Mouse (Mus musculus) hindbrain, embryonic 12.5 days (tissue): ENCODE measurements at regions not wholly inside any gene's neighbourhood (a gene's known extent, or its start where the extent isn't known, plus 50 kb on each side); places are given as distances from the start of the nearest gene placed in this dataset.
"Not testable (repeated sequence)": the region's sequence is repeated elsewhere in the genome, so short reads cannot be mapped to it uniquely, and the experiment has no call there.

ENCODE experiments used
- ATAC-seq: fragments of 200-750 bp; cut with Nextera tagmentation; 2 replicates; pipeline ENCODE4 v1.8.0; 2017; ENCODE audit warnings: moderate TSS enrichment; ENCODE audit not compliant: low FRiP score
- H3K27ac ChIP-seq: fragments of 300-500 bp; sonication (generic); 2 replicates; pipeline ENCODE4 v1.5.1; 2016; ENCODE audit warnings: mild to moderate bottlenecking
- H3K27me3 ChIP-seq: fragments of 300-500 bp; sonication (generic); 2 replicates; pipeline ENCODE4 v1.6.1; 2016; ENCODE audit warnings: mild to moderate bottlenecking
- H3K36me3 ChIP-seq: fragments of 300-500 bp; sonication (generic); 2 replicates; pipeline ENCODE4 v1.6.1; 2016; ENCODE audit warnings: mild to moderate bottlenecking
- H3K4me1 ChIP-seq: fragments of 300-500 bp; sonication (generic); 2 replicates; pipeline ENCODE4 v1.6.1; 2016
- H3K4me2 ChIP-seq: fragments of 300-500 bp; sonication (generic); replicated peaks from 2 replicates; pipeline ENCODE4 v1.6.1; 2016; ENCODE audit warnings: mild to moderate bottlenecking
- H3K4me3 ChIP-seq: fragments of 300-500 bp; sonication (generic); 2 replicates; pipeline ENCODE4 v1.5.1; 2016; ENCODE audit warnings: mild to moderate bottlenecking
- H3K9ac ChIP-seq: fragments of 300-500 bp; sonication (generic); 2 replicates; pipeline ENCODE4 v1.6.1; 2016; ENCODE audit warnings: mild to moderate bottlenecking, moderate library complexity
- H3K9me3 ChIP-seq: fragments of 300-500 bp; sonication (generic); replicated peaks from 2 replicates; pipeline ENCODE4 v1.6.1; 2016; ENCODE audit warnings: mild to moderate bottlenecking
- WGBS: fragments of 180-500 bp; shearing (Covaris S2); methylation state at CpG from one replicate; pipeline ENCODE4 v1.1.7; 2016; 5-methylcytosine and 5-hydroxymethylcytosine counted together

- Histone ChIP-seq H3K36me3 (no peaks in the 10 kb centered on the region), H3K9ac (no peak overlapping the region), H3K27ac (no peak overlapping the region), H3K9me3 (no peaks in the 10 kb centered on the region), H3K4me3 (no peak overlapping the region), H3K4me2 (no peak overlapping the region), H3K4me1 (no peaks in the 10 kb centered on the region), H3K27me3 (no peaks in the 10 kb centered on the region)
- no peak for ATAC-seq
- 76% methylated on average over 4 of the region's 4 CpGs for WGBS
These were observed 152.2 kb upstream of the Ddhd1 start for GRCm38 (mm10) chr14:45810101-45810500.

GRCm38 (mm10) chr14:45810630-45811029 lies 152.7 kb upstream of the Ddhd1 start:
- Histone ChIP-seq H3K4me2 (no peak overlapping the region), H3K4me1 (no peaks in the 10 kb centered on the region), H3K27me3 (no peaks in the 10 kb centered on the region), H3K36me3 (no peaks in the 10 kb centered on the region), H3K9ac (no peak overlapping the region), H3K4me3 (no peak overlapping the region), H3K27ac (no peak overlapping the region), H3K9me3 (no peaks in the 10 kb centered on the region)
- no peak for ATAC-seq
- 80% methylated on average over 3 of the region's 3 CpGs for WGBS

GRCm38 (mm10) chr14:45815598-45815997 lies 157.7 kb upstream of the Ddhd1 start:
- no peak overlapping the region for H3K4me3 ChIP-seq
- H3K9me3 ChIP-seq = no peaks in the 10 kb centered on the region
- WGBS = 78% methylated on average over 2 of the region's 2 CpGs
- H3K4me1 ChIP-seq = no peaks in the 10 kb centered on the region
- no peak overlapping the region for H3K27ac ChIP-seq
- no peaks in the 10 kb centered on the region for H3K27me3 ChIP-seq
- no peak overlapping the region for H3K4me2 ChIP-seq
- H3K9ac ChIP-seq = no peak overlapping the region
- H3K36me3 ChIP-seq = no peaks in the 10 kb centered on the region
- ATAC-seq = no peak

- H3K27ac ChIP-seq, H3K4me3 ChIP-seq, H3K27me3 ChIP-seq, H3K4me1 ChIP-seq, H3K9me3 ChIP-seq, H3K9ac ChIP-seq, ATAC-seq, H3K4me2 ChIP-seq, H3K36me3 ChIP-seq: not testable (repeated sequence)
- WGBS = 93% methylated on average over 17 of the region's 17 CpGs
These were observed 158.7 kb upstream of the Ddhd1 start for GRCm38 (mm10) chr14:45816611-45817010.

- ATAC-seq = no peak
- Histone ChIP-seq H3K4me3 (no peak overlapping the region), H3K4me1 (no peaks in the 10 kb centered on the region), H3K27me3 (no peaks in the 10 kb centered on the region), H3K27ac (no peak overlapping the region), H3K9ac (no peak overlapping the region), H3K4me2 (no peak overlapping the region), H3K36me3 (no peaks in the 10 kb centered on the region), H3K9me3 (no peaks in the 10 kb centered on the region)
- WGBS = 87% methylated on average over 3 of the region's 3 CpGs
These were observed 159.8 kb upstream of the Ddhd1 start for GRCm38 (mm10) chr14:45817756-45818155.

- H3K27me3 ChIP-seq = no peaks in the 10 kb centered on the region
- no peak overlapping the region for H3K4me2 ChIP-seq
- WGBS = 74% methylated on average over 2 of the region's 2 CpGs
- H3K36me3 ChIP-seq = no peaks in the 10 kb centered on the region
- H3K27ac ChIP-seq = no peak overlapping the region
- no peak overlapping the region for H3K4me3 ChIP-seq
- H3K9ac ChIP-seq = no peak overlapping the region
- no peaks in the 10 kb centered on the region for H3K9me3 ChIP-seq
- no peaks in the 10 kb centered on the region for H3K4me1 ChIP-seq
- ATAC-seq = no peak
These were observed 166.7 kb upstream of the Ddhd1 start for GRCm38 (mm10) chr14:45824601-45825000.

- Histone ChIP-seq H3K9me3 (no peaks in the 10 kb centered on the region), H3K9ac (no peak overlapping the region), H3K27me3 (no peaks in the 10 kb centered on the region), H3K4me3 (no peak overlapping the region), H3K27ac (no peak overlapping the region), H3K36me3 (no peaks in the 10 kb centered on the region), H3K4me1 (no peaks in the 10 kb centered on the region), H3K4me2 (no peak overlapping the region)
- ATAC-seq = no peak
- 73% methylated on average over 3 of the region's 3 CpGs for WGBS
These were observed 168.1 kb upstream of the Ddhd1 start for GRCm38 (mm10) chr14:45826023-45826422.

- Histone ChIP-seq H3K9ac (no peak overlapping the region), H3K4me2 (no peak overlapping the region), H3K27ac (no peak overlapping the region), H3K4me1 (no peaks in the 10 kb centered on the region), H3K4me3 (no peak overlapping the region), H3K27me3 (no peaks in the 10 kb centered on the region), H3K9me3 (no peaks in the 10 kb centered on the region), H3K36me3 (no peaks in the 10 kb centered on the region)
- WGBS = 88% methylated on average over 1 of the region's 1 CpGs
- ATAC-seq = no peak
These were observed 169.2 kb upstream of the Ddhd1 start for GRCm38 (mm10) chr14:45827096-45827495.

GRCm38 (mm10) chr14:45830457-45830856 lies 172.5 kb upstream of the Ddhd1 start:
- H3K4me2 ChIP-seq = no peak overlapping the region
- H3K4me1 ChIP-seq = no peaks in the 10 kb centered on the region
- no peak overlapping the region for H3K4me3 ChIP-seq
- ATAC-seq = no peak
- H3K9ac ChIP-seq = no peak overlapping the region
- 91% methylated on average over 5 of the region's 5 CpGs for WGBS
- H3K27ac ChIP-seq = no peak overlapping the region
- no peaks in the 10 kb centered on the region for H3K9me3 ChIP-seq
- no peaks in the 10 kb centered on the region for H3K36me3 ChIP-seq
- no peaks in the 10 kb centered on the region for H3K27me3 ChIP-seq

- Histone ChIP-seq H3K9ac (no peak overlapping the region), H3K4me1 (no peaks in the 10 kb centered on the region), H3K4me3 (no peak overlapping the region), H3K4me2 (no peak overlapping the region), H3K9me3 (no peaks in the 10 kb centered on the region), H3K27me3 (no peaks in the 10 kb centered on the region), H3K27ac (no peak overlapping the region), H3K36me3 (no peaks in the 10 kb centered on the region)
- ATAC-seq = no peak
- WGBS = 85% methylated on average over 11 of the region's 11 CpGs
These were observed 179.1 kb upstream of the Ddhd1 start for GRCm38 (mm10) chr14:45837039-45837438.

GRCm38 (mm10) chr14:45843829-45844228 lies 185.9 kb upstream of the Ddhd1 start:
- WGBS = 72% methylated on average over 1 of the region's 1 CpGs
- Histone ChIP-seq H3K4me3 (no peak overlapping the region), H3K27ac (no peak overlapping the region), H3K36me3 (no peaks in the 10 kb centered on the region), H3K4me2 (no peak overlapping the region), H3K9me3 (no peaks in the 10 kb centered on the region), H3K27me3 (no peaks in the 10 kb centered on the region), H3K4me1 (no peaks in the 10 kb centered on the region), H3K9ac (no peak overlapping the region)
- no peak for ATAC-seq

- H3K4me2 ChIP-seq = no peak overlapping the region
- no peak for ATAC-seq
- H3K27ac ChIP-seq = no peak overlapping the region
- no peak overlapping the region for H3K4me3 ChIP-seq
- 78% methylated on average over 8 of the region's 8 CpGs for WGBS
- no peaks in the 10 kb centered on the region for H3K9me3 ChIP-seq
- no peak overlapping the region for H3K9ac ChIP-seq
- H3K27me3 ChIP-seq = no peaks in the 10 kb centered on the region
- H3K4me1 ChIP-seq = no peaks in the 10 kb centered on the region
- H3K36me3 ChIP-seq = no peaks in the 10 kb centered on the region
These were observed 192.6 kb upstream of the Ddhd1 start for GRCm38 (mm10) chr14:45850588-45850987.

- Histone ChIP-seq H3K36me3 (no peaks in the 10 kb centered on the region), H3K4me1 (no peaks in the 10 kb centered on the region), H3K4me2 (peak overlapping the region; percentile 27; the same call in 1 of the 2 replicates), H3K9me3 (no peaks in the 10 kb centered on the region), H3K27ac (no peak overlapping the region), H3K27me3 (no peaks in the 10 kb centered on the region), H3K9ac (no peak overlapping the region), H3K4me3 (no peak overlapping the region)
- WGBS = 13% methylated on average over 9 of the region's 9 CpGs
- no peak for ATAC-seq
These were observed 220.5 kb upstream of the Ddhd1 start for GRCm38 (mm10) chr14:45878428-45878827.

- no peak overlapping the region for H3K4me2 ChIP-seq
- no peaks in the 10 kb centered on the region for H3K36me3 ChIP-seq
- H3K27me3 ChIP-seq = no peaks in the 10 kb centered on the region
- H3K4me1 ChIP-seq = no peaks in the 10 kb centered on the region; the same call in 1 of the 2 replicates
- no peaks in the 10 kb centered on the region for H3K9me3 ChIP-seq
- WGBS = 5% methylated on average over 6 of the region's 6 CpGs
- no peak overlapping the region for H3K4me3 ChIP-seq
- no peak for ATAC-seq
- no peak overlapping the region for H3K27ac ChIP-seq
- H3K9ac ChIP-seq = no peak overlapping the region
These were observed 262.8 kb upstream of the Ddhd1 start for GRCm38 (mm10) chr14:45920783-45921182.
